Mouse (Mus musculus): Measurements from ENCODE around the gene Soga1.

DNA sequence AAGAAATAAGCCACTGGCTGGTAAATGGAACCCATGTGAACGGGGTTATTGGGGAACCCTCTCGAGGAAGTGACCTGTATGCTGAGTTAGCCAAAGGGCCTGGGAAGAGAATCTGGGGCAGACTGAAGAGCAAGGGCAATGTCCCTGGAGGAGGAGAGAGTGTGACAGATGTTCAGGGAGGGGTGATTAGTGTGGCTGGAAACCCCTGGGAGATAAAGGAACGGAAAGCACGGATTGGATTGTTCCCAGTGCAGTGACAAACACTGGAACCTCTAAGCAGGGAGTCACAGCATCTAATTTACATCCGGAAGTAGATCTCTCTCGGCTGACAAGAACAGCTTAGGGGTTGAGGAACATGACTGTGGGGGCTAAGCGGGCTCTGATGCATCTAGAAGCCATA, 2.9 kb upstream of the Soga1 start:
- no peak for TF ChIP-seq CTCF (IDR thresholded peaks at IDR 0.05; ENCODE audit: low read depth)
- no peak for TF ChIP-seq EP300 (IDR thresholded peaks at IDR 0.05; ENCODE audit: low read depth)
